In the genomic region with DNA sequence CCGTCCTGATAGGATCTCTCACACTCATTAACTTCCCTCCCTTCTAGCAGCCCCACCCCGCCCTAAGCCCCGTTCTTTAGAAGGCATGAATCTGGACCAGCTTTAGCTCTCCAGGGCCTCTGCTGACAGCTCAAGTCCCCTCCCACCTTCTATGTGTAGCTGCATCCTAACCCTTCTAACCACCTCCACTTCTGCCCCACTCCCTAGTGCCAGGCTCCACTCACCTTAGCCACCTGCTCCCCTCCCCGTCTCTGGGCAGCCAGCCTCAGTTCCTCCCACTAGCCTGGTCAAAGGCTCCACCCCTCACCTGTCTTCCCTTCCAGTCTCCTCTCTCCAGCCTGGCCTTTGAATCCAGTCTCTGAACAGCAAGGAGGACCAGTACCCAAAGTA, we compare ENCODE assay signal across 8 mouse cellular contexts. TPM values are rescaled to one million over a fixed set of nuclear protein-coding genes. Genes with fewer than 3 reads are reported as not detected.
DNase-seq lines count a peak whose midpoint lies in the region; ATAC-seq lines count a peak whose summit lies in the region.

No protein-coding gene starts in this region.

- WGBS in heart, embryonic 10.5 days: 61% methylated on average over 4 of the region's 4 CpGs
- WGBS in neural tube, embryonic 12.5 days: 86% methylated on average over 4 of the region's 4 CpGs
- WGBS in stomach, embryonic 16.5 days: 35% methylated on average over 4 of the region's 4 CpGs

- no peaks in the 10 kb centered on the region for H3K27me3 ChIP-seq in heart, embryonic 10.5 days (ENCODE audit: insufficient read depth, poor library complexity, severe bottlenecking)
- H3K27me3 ChIP-seq in neural tube, embryonic 12.5 days (replicated peaks): no peaks in the 10 kb centered on the region
- no peaks in the 10 kb centered on the region for H3K27me3 ChIP-seq in stomach, embryonic 16.5 days (ENCODE audit: control insufficient read depth, insufficient read depth, low read length)

- ATAC-seq in neural tube, embryonic 12.5 days (ENCODE audit: low FRiP score, low read depth): no peak
- ATAC-seq in stomach, embryonic 16.5 days (ENCODE audit: insufficient read depth, low FRiP score): no peak; the same call in 1 of the 2 replicates

- DNase-seq in heart, embryonic 10.5 days (ENCODE audit: low spot score): no peak
- no peak for DNase-seq in heart, adult 8-10 months (ENCODE audit: low spot score)
- DNase-seq in neural tube, embryonic 10.5 days (ENCODE audit: extremely low spot score, low spot score): no peak
- peak; percentile 49 to 78 for DNase-seq in kidney, postnatal 25 days
- DNase-seq in thymus, adult 18-20 months: no peak
- no peak for DNase-seq in gastrocnemius, postnatal 4 days (ENCODE audit: low spot score in 2 of 2)

- peaks cover 45% of the 10 kb centered on the region for H3K36me3 ChIP-seq in heart, embryonic 10.5 days
- peaks cover 42% of the 10 kb centered on the region for H3K36me3 ChIP-seq in neural tube, embryonic 12.5 days
- 0 out of 2 replicates have a peak, but pooled peaks cover 4% of the 10 kb centered on the region for H3K36me3 ChIP-seq in stomach, embryonic 16.5 days (ENCODE audit: control insufficient read depth, insufficient read depth, low read length)

- peak overlapping the region; percentile 69; the same call in 1 of the 2 replicates for H3K4me2 ChIP-seq in neural tube, embryonic 12.5 days (replicated peaks)
- peak overlapping the region; percentile 58 for H3K4me2 ChIP-seq in stomach, embryonic 16.5 days (ENCODE audit: low read depth, low read length)

- peaks cover 53% of the 10 kb centered on the region for H3K4me1 ChIP-seq in heart, embryonic 10.5 days
- peaks cover 24% of the 10 kb centered on the region for H3K4me1 ChIP-seq in neural tube, embryonic 12.5 days
- peaks cover 37% of the 10 kb centered on the region for H3K4me1 ChIP-seq in stomach, embryonic 16.5 days (ENCODE audit: control insufficient read depth, insufficient read depth, low read length)

- no peaks in the 10 kb centered on the region for H3K9me3 ChIP-seq in heart, embryonic 10.5 days
- no peaks in the 10 kb centered on the region for H3K9me3 ChIP-seq in neural tube, embryonic 12.5 days
- H3K9me3 ChIP-seq in stomach, embryonic 16.5 days (replicated peaks; ENCODE audit: control insufficient read depth, low read length): no peaks in the 10 kb centered on the region

- H3K4me3 ChIP-seq in heart, embryonic 10.5 days: peak overlapping the region; percentile 82; the same call in 1 of the 2 replicates
- H3K4me3 ChIP-seq in neural tube, embryonic 12.5 days: no peak overlapping the region
- H3K4me3 ChIP-seq in stomach, embryonic 16.5 days (replicated peaks; ENCODE audit: low read length): no peak overlapping the region

- no peak overlapping the region; the same call in 1 of the 2 replicates for H3K27ac ChIP-seq in heart, embryonic 10.5 days
- H3K27ac ChIP-seq in neural tube, embryonic 12.5 days: no peak overlapping the region
- peak overlapping the region; percentile 87 for H3K27ac ChIP-seq in stomach, embryonic 16.5 days (ENCODE audit: low read length)

- no peak overlapping the region for H3K9ac ChIP-seq in neural tube, embryonic 12.5 days
- peak overlapping the region; percentile 94 for H3K9ac ChIP-seq in stomach, embryonic 16.5 days (ENCODE audit: low read length)

RNA-seq across cellular contexts. Expression of a gene that starts 2.2 kb away (rescaled TPM):
- 112 and 124 TPM in 2 replicates for polyA plus RNA-seq in heart, embryonic 10.5 days (2016; fragmentation: Nextera tagmentation; extraction: Ambion mirVana)
- total RNA-seq in heart, adult 8-10 months (2022): 100 to 1,000 TPM in 2 of 4 experiments, 10 to 100 TPM in 2; 95.4 to 106 (median 99.0) TPM
- 112 and 113 TPM in 2 replicates for polyA plus RNA-seq in neural tube, embryonic 12.5 days (2016; fragmentation: Nextera tagmentation; extraction: Ambion mirVana)
- 87.9 and 95.6 TPM in 2 replicates for polyA plus RNA-seq in stomach, embryonic 16.5 days (2015; fragmentation: Nextera tagmentation; extraction: Ambion mirVana)
- total RNA-seq in gastrocnemius, postnatal 4 days (2021): 10 to 100 TPM; 72.9 to 84.4 TPM

RNA-seq across cellular contexts. Expression of a gene that starts 33.0 kb away (rescaled TPM):
- polyA plus RNA-seq in heart, embryonic 10.5 days (2016; fragmentation: Nextera tagmentation; extraction: Ambion mirVana): 13.3 and 19.7 TPM in 2 replicates
- 1 to 10 TPM; 3.2 to 5.1 (median 4.5) TPM for total RNA-seq in heart, adult 8-10 months (2022)
- 7.9 and 15.3 TPM in 2 replicates for polyA plus RNA-seq in neural tube, embryonic 12.5 days (2016; fragmentation: Nextera tagmentation; extraction: Ambion mirVana)
- polyA plus RNA-seq in stomach, embryonic 16.5 days (2015; fragmentation: Nextera tagmentation; extraction: Ambion mirVana): 40.4 and 45.1 TPM in 2 replicates
- total RNA-seq in gastrocnemius, postnatal 4 days (2021): 10 to 100 TPM; 32.5 to 33.4 TPM

RNA-seq across cellular contexts. Expression of a gene that starts 36.7 kb away (rescaled TPM):
- 18.2 and 31.3 TPM in 2 replicates for polyA plus RNA-seq in heart, embryonic 10.5 days (2016; fragmentation: Nextera tagmentation; extraction: Ambion mirVana)
- 1 to 10 TPM in 2 of 4 experiments, under 1 TPM in 2; 0.80 to 3.1 (median 1.6) TPM for total RNA-seq in heart, adult 8-10 months (2022)
- polyA plus RNA-seq in neural tube, embryonic 12.5 days (2016; fragmentation: Nextera tagmentation; extraction: Ambion mirVana): 5.2 and 5.7 TPM in 2 replicates
- polyA plus RNA-seq in stomach, embryonic 16.5 days (2015; fragmentation: Nextera tagmentation; extraction: Ambion mirVana): 49.6 and 60.1 TPM in 2 replicates
- total RNA-seq in gastrocnemius, postnatal 4 days (2021): 1 to 10 TPM; 6.6 to 8.1 TPM

RNA-seq across cellular contexts. Expression of a gene that starts 42.6 kb away (rescaled TPM):
- 0.22 and 0.24 TPM in 2 replicates for polyA plus RNA-seq in heart, embryonic 10.5 days (2016; fragmentation: Nextera tagmentation; extraction: Ambion mirVana)
- not detected for total RNA-seq in heart, adult 8-10 months (2022)
- 1.5 and 2.0 TPM in 2 replicates for polyA plus RNA-seq in neural tube, embryonic 12.5 days (2016; fragmentation: Nextera tagmentation; extraction: Ambion mirVana)
- polyA plus RNA-seq in stomach, embryonic 16.5 days (2015; fragmentation: Nextera tagmentation; extraction: Ambion mirVana): 0.25 and 0.35 TPM in 2 replicates
- under 1 TPM in 1 of 2 experiments, not detected in 1; 0.05 TPM for total RNA-seq in gastrocnemius, postnatal 4 days (2021)

RNA-seq across cellular contexts. Expression of a gene that starts 48.3 kb away (rescaled TPM):
- polyA plus RNA-seq in heart, embryonic 10.5 days (2016; fragmentation: Nextera tagmentation; extraction: Ambion mirVana): 0.03 and 0.04 TPM in 2 replicates
- under 1 TPM in 3 of 4 experiments, not detected in 1; 0.09 to 0.22 (median 0.14) TPM for total RNA-seq in heart, adult 8-10 months (2022)
- polyA plus RNA-seq in neural tube, embryonic 12.5 days (2016; fragmentation: Nextera tagmentation; extraction: Ambion mirVana): 0.27 and 0.28 TPM in 2 replicates
- 0.46 and 0.77 TPM in 2 replicates for polyA plus RNA-seq in stomach, embryonic 16.5 days (2015; fragmentation: Nextera tagmentation; extraction: Ambion mirVana)
- total RNA-seq in gastrocnemius, postnatal 4 days (2021): under 1 TPM; 0.05 to 0.20 TPM

Comparison
In these comparisons a context has a peak if more than half of its experiments do, and no peak if none do; other contexts are left out.
1. DNase-seq: peak in kidney, postnatal 25 days (2 of 2); none in heart, embryonic 10.5 days (single experiment), heart, adult 8-10 months (single experiment), neural tube, embryonic 10.5 days (single experiment), thymus, adult 18-20 months (0 of 2) and gastrocnemius, postnatal 4 days (0 of 2).